Mouse (Mus musculus) hindbrain, embryonic 11.5 days (tissue): Measurements from ENCODE around the gene Glipr2. TPM values are rescaled to one million over a fixed set of nuclear protein-coding genes. Genes with fewer than 3 reads are reported as not detected.

ENCODE experiments used
- ATAC-seq: fragments of 200-750 bp; cut with Nextera tagmentation; 2 replicates; pipeline ENCODE4 v1.8.0; 2017; ENCODE audit warnings: mild to moderate bottlenecking, moderate TSS enrichment, moderate library complexity; ENCODE audit not compliant: low FRiP score
- DNase-seq: peaks from one replicate; pipeline ENCODE4 v3.0.0-alpha.2; 2015; ENCODE audit warnings: low spot score
- H3K27ac ChIP-seq: fragments of 300-500 bp; sonication (generic); 2 replicates; pipeline ENCODE4 v1.5.1; 2014; ENCODE audit warnings: mild to moderate bottlenecking, low read depth, low read length
- H3K27me3 ChIP-seq: fragments of 300-500 bp; sonication (generic); 2 replicates; pipeline ENCODE4 v1.6.1; 2014; ENCODE audit warnings: mild to moderate bottlenecking, low read length, moderate library complexity, mixed read lengths; ENCODE audit not compliant: control insufficient read depth, insufficient read depth
- H3K36me3 ChIP-seq: fragments of 300-500 bp; sonication (generic); 2 replicates; pipeline ENCODE4 v1.6.1; 2014; ENCODE audit warnings: mild to moderate bottlenecking, low read length, moderate library complexity, mixed read lengths; ENCODE audit not compliant: control insufficient read depth, insufficient read depth
- H3K4me1 ChIP-seq: fragments of 300-500 bp; sonication (generic); replicated peaks from 2 replicates; pipeline ENCODE4 v1.6.1; 2014; ENCODE audit warnings: low read length, mixed read lengths; ENCODE audit not compliant: control insufficient read depth, insufficient read depth
- H3K4me2 ChIP-seq: fragments of 300-500 bp; sonication (generic); replicated peaks from 2 replicates; pipeline ENCODE4 v1.6.1; 2014; ENCODE audit warnings: mild to moderate bottlenecking, low read depth, low read length
- H3K4me3 ChIP-seq: fragments of 300-500 bp; sonication (generic); 2 replicates; pipeline ENCODE4 v1.5.1; 2014; ENCODE audit warnings: low read depth, low read length
- H3K9ac ChIP-seq: fragments of 300-500 bp; sonication (generic); 2 replicates; pipeline ENCODE4 v1.6.1; 2014; ENCODE audit warnings: low read depth, low read length
- H3K9me3 ChIP-seq: fragments of 300-500 bp; sonication (generic); 2 replicates; pipeline ENCODE4 v1.6.1; 2016; ENCODE audit warnings: low read length; ENCODE audit not compliant: control insufficient read depth
- WGBS: fragments of 180-500 bp; shearing (Covaris S2); extraction: QIAGEN DNeasy Blood & Tissue Kit; methylation state at CpG from one replicate; pipeline ENCODE4 v1.1.7; 2014; 5-methylcytosine and 5-hydroxymethylcytosine counted together
- polyA plus RNA-seq: library from polyadenylated mRNA; unstranded; fragments of >200 nt; fragmentation: Nextera tagmentation; extraction: Ambion mirVana; gene quantifications from 2 replicates; pipeline ENCODE4 v1.2.1, GENCODE M21; 2014

Gene Glipr2
- polyA plus RNA-seq, 1 experiment from 2014 or later, result 117 TPM

- no peak overlapping the region for H3K9ac ChIP-seq
- no peak overlapping the region for H3K27ac ChIP-seq
- DNase-seq, result no peak
- H3K9me3 ChIP-seq, result no peaks in the 10 kb centered on the region
- no peak overlapping the region for H3K4me3 ChIP-seq
- no peaks in the 10 kb centered on the region; the same call in 1 of the 2 replicates for H3K4me1 ChIP-seq
- no peaks in the 10 kb centered on the region for H3K27me3 ChIP-seq
- no peaks in the 10 kb centered on the region for H3K36me3 ChIP-seq
- ATAC-seq, result no peak
- H3K4me2 ChIP-seq, result no peak overlapping the region
- WGBS, result 94% methylated on average over 1 of the region's 1 CpGs
Observed at GRCm38 (mm10) chr4:44010176-44010575, 53.0 kb downstream of the Glipr2 start.

DNA sequence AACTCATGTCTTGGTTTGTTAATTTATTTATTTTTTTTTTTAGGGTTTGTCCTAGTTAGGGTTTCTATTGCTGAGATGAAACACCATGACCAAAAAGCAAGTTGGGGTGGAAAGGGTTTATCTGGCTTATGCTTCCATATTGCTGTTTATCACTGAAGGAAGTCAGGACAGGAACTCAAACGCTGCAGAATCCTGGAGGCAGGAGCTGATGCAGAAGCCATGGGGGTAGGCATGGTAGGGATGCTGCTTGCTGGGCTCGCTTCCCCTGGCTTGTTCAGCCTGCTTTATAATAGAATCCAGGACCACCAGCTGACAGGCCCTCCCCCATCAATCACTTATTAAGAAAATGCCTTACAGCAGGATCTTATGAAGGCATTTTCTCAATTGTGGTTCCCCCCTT is 53.7 kb downstream of the Glipr2 start:
- ATAC-seq, result no peak
- no peak overlapping the region for H3K4me2 ChIP-seq
- no peaks in the 10 kb centered on the region; the same call in 1 of the 2 replicates for H3K4me1 ChIP-seq
- DNase-seq, result no peak
- no peak overlapping the region for H3K9ac ChIP-seq
- no peak overlapping the region for H3K4me3 ChIP-seq
- H3K36me3 ChIP-seq, result no peaks in the 10 kb centered on the region
- no peaks in the 10 kb centered on the region for H3K9me3 ChIP-seq
- no peaks in the 10 kb centered on the region for H3K27me3 ChIP-seq
- H3K27ac ChIP-seq, result no peak overlapping the region
- WGBS, result 45% methylated on average over 2 of the region's 2 CpGs

DNA sequence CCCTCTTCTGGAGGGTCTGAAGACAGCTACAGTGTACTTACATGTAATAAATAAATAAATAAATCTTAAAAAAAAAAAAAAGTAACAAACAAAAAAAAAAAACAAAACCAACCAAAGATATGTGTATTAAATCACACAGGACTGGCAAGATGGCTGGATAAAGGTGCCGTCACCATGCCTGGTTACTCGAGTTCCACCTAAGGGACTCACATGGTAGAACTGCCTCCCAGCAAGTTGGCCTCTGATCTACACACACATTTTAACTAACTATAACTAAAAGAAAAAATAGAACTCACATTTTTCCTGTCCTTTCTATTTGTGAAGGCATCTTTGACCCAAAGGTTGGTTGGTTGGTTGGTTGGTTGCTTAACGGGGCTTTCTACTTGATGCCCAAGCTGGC is 54.6 kb downstream of the Glipr2 start:
- Histone ChIP-seq H3K4me2 (peak overlapping the region; percentile 95), H3K27me3 (no peaks in the 10 kb centered on the region), H3K4me3 (peak overlapping the region; percentile 98), H3K27ac (no peak overlapping the region), H3K4me1 (no peaks in the 10 kb centered on the region; the same call in 1 of the 2 replicates), H3K9ac (peak overlapping the region; percentile 94), H3K36me3 (no peaks in the 10 kb centered on the region), H3K9me3 (no peaks in the 10 kb centered on the region)
- WGBS, result 84% methylated on average over 3 of the region's 3 CpGs
- ATAC-seq, result no peak
- peak; percentile 7 for DNase-seq

DNA sequence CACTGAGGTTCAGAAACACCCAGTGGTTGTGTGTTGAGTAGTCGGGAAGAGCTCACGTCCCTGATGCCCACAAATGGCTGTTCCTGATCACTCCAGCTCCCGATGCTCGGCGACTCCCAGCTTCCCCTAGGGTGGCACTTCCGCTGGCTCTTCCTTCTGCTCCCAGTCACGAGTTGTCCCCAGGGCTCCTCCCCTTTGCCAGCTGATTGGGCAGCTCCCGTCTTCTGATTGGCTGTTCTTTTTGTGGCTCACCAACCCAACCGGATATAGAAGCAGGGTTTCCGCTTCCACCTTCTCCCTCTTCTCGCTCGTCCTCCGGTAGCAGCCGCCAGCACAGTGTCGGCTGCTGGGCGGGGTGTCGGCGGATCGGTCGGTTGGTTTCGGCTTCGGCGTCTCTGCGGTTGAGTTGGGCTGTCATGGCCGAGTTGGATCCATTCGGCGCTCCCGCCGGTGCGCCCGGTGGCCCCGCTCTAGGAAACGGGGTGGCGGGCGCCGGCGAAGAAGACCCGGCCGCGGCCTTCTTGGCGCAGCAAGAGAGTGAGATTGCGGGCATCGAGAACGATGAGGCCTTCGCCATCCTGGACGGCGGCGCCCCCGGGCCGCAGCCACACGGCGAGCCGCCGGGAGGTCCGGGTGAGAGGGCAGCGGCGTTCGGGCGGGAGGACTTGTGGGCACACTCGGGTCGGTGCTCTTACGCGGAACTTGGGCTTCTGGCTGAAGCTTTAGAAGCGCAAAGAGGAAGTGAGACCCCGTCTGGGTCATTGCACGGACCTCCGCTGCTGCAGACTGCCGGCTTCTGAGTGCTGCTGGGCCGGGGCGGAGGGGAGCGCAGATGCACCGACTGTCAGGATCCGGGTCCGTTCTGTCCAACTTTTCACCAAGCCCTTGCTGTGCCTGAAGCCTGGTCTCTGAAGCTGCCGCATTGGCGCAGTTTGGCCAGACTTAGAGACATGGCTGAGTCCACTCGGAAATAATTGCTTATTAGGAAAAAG is 55.5 kb downstream of the Glipr2 start:
- peak overlapping the region; percentile 94 for H3K9ac ChIP-seq
- peak overlapping the region; percentile 68 for H3K27ac ChIP-seq
- H3K9me3 ChIP-seq, result no peaks in the 10 kb centered on the region
- peak; percentile 92 for DNase-seq
- peak; percentile 100 for ATAC-seq
- peak overlapping the region; percentile 98 for H3K4me3 ChIP-seq
- H3K4me2 ChIP-seq, result peak overlapping the region; percentile 95
- WGBS, result under 1% methylated on average over 74 of the region's 77 CpGs
- no peaks in the 10 kb centered on the region; the same call in 1 of the 2 replicates for H3K4me1 ChIP-seq
- H3K27me3 ChIP-seq, result no peaks in the 10 kb centered on the region
- no peaks in the 10 kb centered on the region for H3K36me3 ChIP-seq

GRCm38 (mm10) chr4:44013391-44014070 is 56.3 kb downstream of the Glipr2 start:
- Histone ChIP-seq H3K27me3 (no peaks in the 10 kb centered on the region), H3K4me1 (no peaks in the 10 kb centered on the region; the same call in 1 of the 2 replicates), H3K4me2 (peak overlapping the region; percentile 95), H3K36me3 (no peaks in the 10 kb centered on the region), H3K9me3 (no peaks in the 10 kb centered on the region), H3K4me3 (peak overlapping the region; percentile 98), H3K9ac (peak overlapping the region; percentile 94), H3K27ac (no peak overlapping the region)
- no peak for DNase-seq
- 34% methylated on average over 11 of the region's 11 CpGs for WGBS
- ATAC-seq, result no peak

GRCm38 (mm10) chr4:44016071-44016470 is 58.9 kb downstream of the Glipr2 start:
- H3K4me2 ChIP-seq, result no peak overlapping the region
- H3K4me1 ChIP-seq, result no peaks in the 10 kb centered on the region; the same call in 1 of the 2 replicates
- WGBS, result 96% methylated on average over 4 of the region's 4 CpGs
- ATAC-seq, result no peak
- no peak overlapping the region for H3K27ac ChIP-seq
- no peak overlapping the region for H3K9ac ChIP-seq
- H3K9me3 ChIP-seq, result no peaks in the 10 kb centered on the region
- no peaks in the 10 kb centered on the region for H3K36me3 ChIP-seq
- no peaks in the 10 kb centered on the region for H3K27me3 ChIP-seq
- no peak overlapping the region for H3K4me3 ChIP-seq
- DNase-seq, result no peak

DNA sequence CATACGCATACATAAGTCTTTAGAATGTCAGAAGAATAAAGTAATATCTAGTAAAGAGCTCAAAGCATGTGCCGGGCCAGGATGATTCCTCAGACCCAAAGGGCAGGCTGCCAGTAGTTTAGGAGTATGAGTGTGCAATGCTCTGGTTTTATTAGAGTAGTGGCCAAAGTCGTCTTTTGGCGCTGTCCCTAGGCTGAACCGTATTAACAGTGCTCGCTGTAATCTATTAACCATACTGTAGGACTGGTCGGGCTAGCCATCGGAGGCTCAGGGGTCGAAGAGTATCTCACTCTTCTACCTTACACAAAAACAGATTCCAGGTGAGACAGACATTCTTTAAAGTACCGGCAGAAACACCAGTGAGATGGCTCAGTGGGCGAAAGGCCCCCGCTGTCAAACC is 59.6 kb downstream of the Glipr2 start:
- DNase-seq, result no peak
- Histone ChIP-seq H3K4me3 (no peak overlapping the region), H3K27me3 (no peaks in the 10 kb centered on the region), H3K9me3 (no peaks in the 10 kb centered on the region), H3K27ac (no peak overlapping the region), H3K4me2 (no peak overlapping the region), H3K9ac (no peak overlapping the region), H3K36me3 (no peaks in the 10 kb centered on the region), H3K4me1 (no peaks in the 10 kb centered on the region; the same call in 1 of the 2 replicates)
- WGBS, result 96% methylated on average over 12 of the region's 12 CpGs
- no peak for ATAC-seq

- no peaks in the 10 kb centered on the region for H3K4me1 ChIP-seq
- H3K27me3 ChIP-seq, result no peaks in the 10 kb centered on the region
- H3K4me2 ChIP-seq, result no peak overlapping the region
- ATAC-seq (no peak), DNase-seq (no peak)
- no peaks in the 10 kb centered on the region for H3K9me3 ChIP-seq
- no peak overlapping the region for H3K9ac ChIP-seq
- 93% methylated on average over 4 of the region's 4 CpGs for WGBS
- no peak overlapping the region for H3K4me3 ChIP-seq
- peaks cover 10% of the 10 kb centered on the region for H3K36me3 ChIP-seq
- H3K27ac ChIP-seq, result no peak overlapping the region
Observed at GRCm38 (mm10) chr4:44022323-44022722, 65.1 kb downstream of the Glipr2 start.
